Mouse (Mus musculus) ES-E14 (cell line): Measurements from ENCODE around the gene Sipa1l2. TPM values are rescaled to one million over a fixed set of nuclear protein-coding genes. Genes with fewer than 3 reads are reported as not detected.

Experiments
- DNase-seq: peaks from one replicate; pipeline ENCODE4 v3.0.0-alpha.2; 2013; ENCODE audit warnings: low read depth, low spot score
- H3K27ac ChIP-seq: 2 replicates; pipeline ENCODE4 v1.5.1; 2012; ENCODE audit warnings: low read depth, mild to moderate bottlenecking, low read length, moderate library complexity, mixed read lengths; ENCODE audit not compliant: poor library complexity, insufficient read depth, severe bottlenecking
- H3K36me3 ChIP-seq: 2 replicates; pipeline ENCODE4 v1.6.1; 2012; ENCODE audit warnings: mild to moderate bottlenecking, low read length, moderate library complexity, mixed read lengths; ENCODE audit not compliant: control insufficient read depth, poor library complexity, insufficient read depth, severe bottlenecking
- H3K4me1 ChIP-seq, 2 experiments: fragments of 150-350 bp in 1 of 2; sonication (generic) in 1 of 2; 2 replicates each; pipeline ENCODE4 v1.6.1; 2012; ENCODE audit warnings: low read length in 2 of 2, mild to moderate bottlenecking in 1 of 2, mixed read lengths in 1 of 2; ENCODE audit not compliant: control insufficient read depth in 2 of 2, insufficient read depth in 2 of 2, poor library complexity in 1 of 2
- H3K4me3 ChIP-seq, 2 experiments: fragments of 150-350 bp in 1 of 2; sonication (generic) in 1 of 2; 2 replicates each; pipeline ENCODE4 v1.5.1; 2012; ENCODE audit warnings: low read length in 2 of 2, low read depth in 1 of 2, mild to moderate bottlenecking in 1 of 2, mixed read lengths in 1 of 2; ENCODE audit not compliant: insufficient read depth in 1 of 2, poor library complexity in 1 of 2, severe bottlenecking in 1 of 2
- H3K9ac ChIP-seq: 2 replicates; pipeline ENCODE4 v1.6.1; 2012; ENCODE audit warnings: low read depth, mild to moderate bottlenecking, low read length, mixed read lengths; ENCODE audit not compliant: poor library complexity, insufficient read depth, severe bottlenecking
- H3K9me3 ChIP-seq: fragments of 150-350 bp; sonication (generic); 2 replicates; pipeline ENCODE4 v1.6.1; 2012; ENCODE audit warnings: low read depth, mild to moderate bottlenecking, low read length; ENCODE audit not compliant: control insufficient read depth, insufficient read depth
- CHD2 ChIP-seq: IDR thresholded peaks from 2 replicates; pipeline ENCODE4 v1.6.1; 2014; ENCODE audit warnings: mild to moderate bottlenecking, low read depth, low read length, inconsistent platforms
- HCFC1 ChIP-seq: IDR thresholded peaks from 2 replicates; pipeline ENCODE4 v1.6.1; 2012; ENCODE audit warnings: low read length, inconsistent platforms, borderline replicate concordance; ENCODE audit not compliant: insufficient read depth
- MAFK ChIP-seq: IDR thresholded peaks from 2 replicates; pipeline ENCODE4 v1.6.1; 2014; ENCODE audit warnings: mild to moderate bottlenecking, low read depth, low read length, inconsistent platforms; ENCODE audit not compliant: insufficient read depth
- ZC3H11A ChIP-seq: IDR thresholded peaks from 2 replicates; pipeline ENCODE4 v1.6.1; 2012; ENCODE audit warnings: low read depth, mild to moderate bottlenecking, inconsistent platforms, low read length, borderline replicate concordance
- ZNF384 ChIP-seq: IDR thresholded peaks from 2 replicates; pipeline ENCODE4 v1.6.1; 2012; ENCODE audit warnings: low read depth, low read length, inconsistent platforms
- in situ Hi-C, 2 experiments: fragments of 600-800 bp; cut with MboI; formaldehyde crosslinking; loops; one replicate each; pipeline ENCODE4 v1.15.1; 2025; ENCODE audit warnings: low sequenced_read_pairs in 2 of 2, inconsistent platforms in 1 of 2; ENCODE audit not compliant: unreplicated experiment in 2 of 2
- total RNA-seq: library from RNA; depleted of rRNA; stranded (reverse); fragments of 300-350 nt; gene quantifications from 2 replicates; pipeline ENCODE4 v1.2.3, GENCODE M21; 2012

Gene Sipa1l2
- total RNA-seq, 1 experiment, result 19.0 TPM

DNA sequence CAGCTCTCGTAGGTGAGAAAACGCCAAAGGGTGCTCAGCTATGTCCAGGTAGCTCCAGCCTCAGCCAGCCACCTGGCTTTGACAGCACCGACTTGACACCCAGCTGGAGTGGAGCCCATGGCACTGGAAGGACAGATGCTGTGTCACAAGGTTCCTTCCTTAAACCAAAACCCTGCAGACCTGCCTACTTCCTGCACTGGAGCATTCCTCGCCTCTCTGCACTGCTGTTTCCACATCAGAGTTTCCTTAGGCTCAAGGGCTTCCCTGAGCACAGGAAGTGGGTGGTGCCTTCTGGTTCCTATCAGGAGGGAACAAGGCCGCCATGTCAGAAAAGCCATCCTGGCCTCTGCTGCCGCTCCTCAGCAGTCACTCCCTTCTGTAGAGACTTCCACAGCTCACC, 51.3 kb downstream of the Sipa1l2 start:
- in situ Hi-C loops, result no loop called here
- Histone ChIP-seq H3K27ac (0 out of 2 replicates have a peak overlapping the region, but pooled peaks have one; percentile 18), H3K9ac (no peak overlapping the region), H3K9me3 (no peaks in the 10 kb centered on the region), H3K4me1 (peaks cover 38 to 47% of the 10 kb centered on the region in 2 experiments), H3K36me3 (no peaks in the 10 kb centered on the region; the same call in 1 of the 2 replicates), H3K4me3 (no peak overlapping the region)
- TF ChIP-seq ZC3H11A (no peak), ZNF384 (no peak)
- DNase-seq, result no peak

GRCm38 (mm10) chr8:125517397-125517796, 52.2 kb downstream of the Sipa1l2 start:
- peaks cover 32 to 41% of the 10 kb centered on the region in 2 experiments for H3K4me1 ChIP-seq
- no peak overlapping the region for H3K27ac ChIP-seq
- H3K36me3 ChIP-seq, result no peaks in the 10 kb centered on the region; the same call in 1 of the 2 replicates
- H3K9ac ChIP-seq, result no peak overlapping the region
- in situ Hi-C loops, result no loop called here
- H3K4me3 ChIP-seq, result no peak overlapping the region
- DNase-seq, result no peak
- no peaks in the 10 kb centered on the region for H3K9me3 ChIP-seq
- TF ChIP-seq HCFC1 (no peak), ZC3H11A (no peak), ZNF384 (no peak), CHD2 (no peak)

DNA sequence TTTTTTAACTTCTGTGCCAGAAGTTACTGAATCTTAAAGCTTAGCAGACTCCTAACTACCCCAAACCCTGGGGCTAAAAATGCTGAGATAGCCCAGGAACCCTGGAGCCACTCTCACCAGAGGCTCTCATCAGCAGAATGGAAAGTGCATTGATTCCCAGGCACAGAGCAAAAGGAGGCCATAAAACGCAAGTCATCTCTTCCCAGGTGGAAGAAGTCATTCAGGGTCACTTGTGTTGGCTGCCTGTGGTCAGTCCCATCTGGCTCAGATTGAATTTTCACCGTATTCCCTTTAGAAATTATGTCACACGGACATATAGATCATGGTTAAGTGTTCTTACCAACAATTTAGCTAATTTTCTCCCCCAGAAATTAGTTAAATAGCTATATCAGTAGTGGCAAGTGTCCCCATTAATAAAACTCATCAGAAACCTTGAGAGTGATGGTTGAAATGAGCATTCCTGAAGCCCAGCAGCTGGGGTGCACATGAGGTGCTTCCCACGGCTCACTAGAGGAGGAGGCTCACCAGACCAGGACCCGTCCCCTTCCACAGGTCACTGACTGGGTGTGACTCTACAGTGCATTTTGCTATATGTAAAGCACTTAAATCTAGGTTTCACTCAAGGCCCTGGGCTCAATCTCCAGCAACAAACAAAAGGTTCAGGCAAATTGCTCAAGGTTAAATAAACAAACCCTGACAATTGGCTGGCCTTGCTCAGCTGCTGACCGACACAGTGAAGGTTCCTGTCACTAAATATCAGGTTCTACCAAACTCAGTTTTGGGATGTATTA, 53.3 kb downstream of the Sipa1l2 start:
- H3K9ac ChIP-seq, result no peak overlapping the region
- H3K4me3 ChIP-seq, result no peak overlapping the region
- DNase-seq, result no peak
- H3K9me3 ChIP-seq, result no peaks in the 10 kb centered on the region
- no peak overlapping the region for H3K27ac ChIP-seq
- no peaks in the 10 kb centered on the region; the same call in 1 of the 2 replicates for H3K36me3 ChIP-seq
- peaks cover 25 to 34% of the 10 kb centered on the region in 2 experiments for H3K4me1 ChIP-seq
- in situ Hi-C loops, result no loop called here
- TF ChIP-seq CHD2, result no peak
- no peak for TF ChIP-seq MAFK
- no peak for TF ChIP-seq HCFC1
- TF ChIP-seq ZNF384, result no peak
- TF ChIP-seq ZC3H11A, result no peak

GRCm38 (mm10) chr8:125515665-125516064, 53.9 kb downstream of the Sipa1l2 start:
- no peak overlapping the region for H3K9ac ChIP-seq
- in situ Hi-C loops, result no loop called here
- no peak for TF ChIP-seq HCFC1
- no peak for TF ChIP-seq MAFK
- no peak for TF ChIP-seq ZNF384
- TF ChIP-seq CHD2, result no peak
- no peak for TF ChIP-seq ZC3H11A
- H3K4me1 ChIP-seq, result peaks cover 21 to 29% of the 10 kb centered on the region in 2 experiments
- no peak for DNase-seq
- H3K36me3 ChIP-seq, result no peaks in the 10 kb centered on the region; the same call in 1 of the 2 replicates
- H3K27ac ChIP-seq, result no peak overlapping the region
- H3K4me3 ChIP-seq, result no peak overlapping the region
- no peaks in the 10 kb centered on the region for H3K9me3 ChIP-seq

GRCm38 (mm10) chr8:125513935-125514334, 55.7 kb downstream of the Sipa1l2 start:
- H3K4me1 ChIP-seq, result peaks cover 14 to 18% of the 10 kb centered on the region in 2 experiments
- no peak for DNase-seq
- no peak overlapping the region for H3K9ac ChIP-seq

More at GRCm38 (mm10) chr8:125513935-125514334, 55.7 kb downstream of the Sipa1l2 start:
- no peak overlapping the region for H3K27ac ChIP-seq
- no peaks in the 10 kb centered on the region; the same call in 1 of the 2 replicates for H3K36me3 ChIP-seq
- H3K4me3 ChIP-seq, result no peak overlapping the region
- in situ Hi-C loops, result no loop called here
- no peaks in the 10 kb centered on the region for H3K9me3 ChIP-seq
- no peak for TF ChIP-seq ZC3H11A
- TF ChIP-seq CHD2, result no peak
- no peak for TF ChIP-seq MAFK
- TF ChIP-seq ZNF384, result no peak
- no peak for TF ChIP-seq HCFC1
